Mouse (Mus musculus) ZHBTc4 (cell line): Measurements from ENCODE around the gene Prkab2.
A peak's percentile ranks its signal among the peaks of the same experiment; 100 is the strongest.

Experiments used
- DNase-seq: peaks from one replicate; pipeline ENCODE4 v3.0.0-alpha.2; 2011; ENCODE audit warnings: low read depth, low spot score

The Prkab2 gene

GRCm38 (mm10) chr3:97657655-97658411, at the start of gene Prkab2:
Gene Prkab2, plus strand, starts transcription at chr3:97658193.
- peak; percentile 98 for DNase-seq

GRCm38 (mm10) chr3:97609201-97609844, 48.7 kb upstream of the Prkab2 start:
- DNase-seq, result peak; percentile 74

- DNase-seq, result peak; percentile 96
Observed at GRCm38 (mm10) chr3:97609845-97610410, 48.1 kb upstream of the Prkab2 start, which contains the start of gene Chd1l. Gene Chd1l, minus strand, starts transcription at chr3:97610203.

- DNase-seq, result no peak
Observed at GRCm38 (mm10) chr3:97611021-97611420, 47.0 kb upstream of the Prkab2 start.

- no peak for DNase-seq
Observed at GRCm38 (mm10) chr3:97615154-97615553, 42.8 kb upstream of the Prkab2 start.

- DNase-seq, result no peak
Observed at GRCm38 (mm10) chr3:97615933-97616332, 42.1 kb upstream of the Prkab2 start.

- no peak for DNase-seq
Observed at GRCm38 (mm10) chr3:97617091-97617825, 40.7 kb upstream of the Prkab2 start.

- no peak for DNase-seq
Observed at GRCm38 (mm10) chr3:97617899-97618298, 40.1 kb upstream of the Prkab2 start.

GRCm38 (mm10) chr3:97620657-97621056, 37.3 kb upstream of the Prkab2 start:
- DNase-seq, result no peak

GRCm38 (mm10) chr3:97624611-97625010, 33.4 kb upstream of the Prkab2 start:
- DNase-seq, result peak; percentile 8

GRCm38 (mm10) chr3:97627893-97628292, 30.1 kb upstream of the Prkab2 start:
- DNase-seq, result no peak

GRCm38 (mm10) chr3:97628391-97629001, 29.5 kb upstream of the Prkab2 start, which contains the start of gene Fmo5:
Gene Fmo5, plus strand, starts transcription at chr3:97628804.
- peak; percentile 69 for DNase-seq

GRCm38 (mm10) chr3:97629941-97630340, 28.1 kb upstream of the Prkab2 start:
- no peak for DNase-seq

GRCm38 (mm10) chr3:97630746-97631145, 27.2 kb upstream of the Prkab2 start:
- no peak for DNase-seq

GRCm38 (mm10) chr3:97631258-97631860, 26.6 kb upstream of the Prkab2 start:
- no peak for DNase-seq

GRCm38 (mm10) chr3:97633456-97633855, 24.5 kb upstream of the Prkab2 start:
- DNase-seq, result no peak

GRCm38 (mm10) chr3:97634288-97634761, 23.7 kb upstream of the Prkab2 start:
- DNase-seq, result no peak

GRCm38 (mm10) chr3:97641396-97641795, 16.6 kb upstream of the Prkab2 start:
- DNase-seq, result no peak

- no peak for DNase-seq
Observed at GRCm38 (mm10) chr3:97642001-97642400, 16.0 kb upstream of the Prkab2 start.

GRCm38 (mm10) chr3:97648518-97648917, 9.5 kb upstream of the Prkab2 start:
- DNase-seq, result no peak

GRCm38 (mm10) chr3:97649022-97649421, 9.0 kb upstream of the Prkab2 start:
- DNase-seq, result no peak
